8 mouse cellular contexts compared by ENCODE assay signal in the genomic region with DNA sequence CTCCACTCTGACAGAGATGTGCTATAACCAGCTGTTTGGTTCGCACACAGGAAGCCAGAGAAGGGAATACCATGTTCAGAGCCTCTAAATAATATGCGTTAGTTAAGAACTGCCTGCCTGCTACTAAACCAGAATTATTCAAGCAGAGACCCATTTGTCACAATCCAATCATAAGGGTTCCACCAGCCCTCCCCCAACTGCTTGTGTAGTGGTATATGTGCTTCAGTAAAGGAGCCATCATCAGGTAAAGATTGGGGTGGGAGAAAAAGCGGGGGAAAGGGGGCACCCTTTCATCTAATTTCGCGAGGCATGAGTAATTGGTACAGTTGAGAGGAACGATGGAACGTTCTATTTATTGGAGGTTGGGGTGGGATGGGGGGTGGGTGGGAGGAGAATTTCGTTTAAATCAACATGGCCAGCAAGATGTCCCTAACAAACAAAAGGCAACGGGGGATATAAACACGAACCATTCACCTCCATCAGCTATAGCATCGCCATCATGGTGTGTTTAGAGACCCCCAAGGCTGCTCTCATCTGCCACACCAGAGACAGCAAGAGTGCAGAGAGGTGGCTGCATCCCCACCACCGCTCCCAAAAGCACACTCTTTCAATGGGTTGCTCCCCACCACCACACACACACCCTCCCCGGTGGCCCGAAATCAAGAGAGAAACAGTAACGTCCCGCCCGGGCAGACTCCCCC. TPM values are rescaled to one million over a fixed set of nuclear protein-coding genes. Genes with fewer than 3 reads are reported as not detected.
DNase-seq lines count a peak whose midpoint lies in the region; TF ChIP-seq lines count a peak whose summit lies in the region.

No protein-coding gene starts in this region.

- WGBS in heart, adult 2 months = 5% methylated on average over 17 of the region's 17 CpGs
- WGBS in hindbrain, embryonic 10.5 days = 5% methylated on average over 17 of the region's 17 CpGs
- 5% methylated on average over 17 of the region's 17 CpGs for WGBS in midbrain, embryonic 10.5 days

- DNase-seq in heart, adult 2 months = no peak
- DNase-seq in heart, postnatal 36 days = no peak
- no peak for DNase-seq in testis, postnatal 10 days (ENCODE audit: low spot score)
- DNase-seq in hindbrain, embryonic 10.5 days (ENCODE audit: low spot score) = no peak
- no peak for DNase-seq in midbrain, embryonic 10.5 days (ENCODE audit: low spot score)
- DNase-seq in left cerebral cortex, adult 11 months (ENCODE audit: low spot score) = no peak
- no peak for DNase-seq in gastrocnemius, postnatal 10 days

- no peaks in the 10 kb centered on the region for H3K9me3 ChIP-seq in hindbrain, embryonic 10.5 days
- no peaks in the 10 kb centered on the region for H3K9me3 ChIP-seq in midbrain, embryonic 10.5 days (replicated peaks)

- no peak for TF ChIP-seq POLR2A in heart, adult 2 months (IDR thresholded peaks at IDR 0.05; ENCODE audit: insufficient read depth, low read depth, low read length)
- TF ChIP-seq POLR2A in testis, adult 2 months (IDR thresholded peaks at IDR 0.05; ENCODE audit: control insufficient read depth, low read depth, low read length) = no peak

- intact Hi-C loops in heart, adult 2 months (cut with DNase I) = loop anchor here (5.0 to 10.0 kb wide), 3 partner anchors 65 to 132 kb away; no protein-coding TSS in a partner anchor
- intact Hi-C loops in heart, postnatal 36 days (cut with DNase I) = loop anchor here (2.0 to 5.0 kb wide), 3 partner anchors 47 to 145 kb away; no protein-coding TSS in a partner anchor

- H3K27me3 ChIP-seq in heart, adult 2 months (ENCODE audit: control insufficient read depth, insufficient read depth, low read length) = no peaks in the 10 kb centered on the region
- H3K27me3 ChIP-seq in testis, adult 2 months (ENCODE audit: control insufficient read depth, insufficient read depth, low read length) = no peaks in the 10 kb centered on the region
- H3K27me3 ChIP-seq in hindbrain, embryonic 10.5 days (ENCODE audit: insufficient read depth, poor library complexity, severe bottlenecking) = peaks cover 11% of the 10 kb centered on the region
- H3K27me3 ChIP-seq in midbrain, embryonic 10.5 days (ENCODE audit: low read depth, poor library complexity, severe bottlenecking) = peaks cover 10% of the 10 kb centered on the region

- peak overlapping the region; percentile 95 for H3K9ac ChIP-seq in heart, adult 2 months (ENCODE audit: low read depth, low read length)

- peak overlapping the region; percentile 81 for H3K4me3 ChIP-seq in heart, adult 2 months
- peak overlapping the region; percentile 97 for H3K4me3 ChIP-seq in testis, adult 2 months (ENCODE audit: control insufficient read depth, low read depth, low read length)
- H3K4me3 ChIP-seq in hindbrain, embryonic 10.5 days = peak overlapping the region; percentile 90
- peak overlapping the region; percentile 99 for H3K4me3 ChIP-seq in midbrain, embryonic 10.5 days

- no peak for TF ChIP-seq CTCF in heart, adult 2 months (IDR thresholded peaks at IDR 0.05)
- TF ChIP-seq CTCF in testis, adult 2 months (IDR thresholded peaks at IDR 0.05; ENCODE audit: control insufficient read depth, insufficient read depth, insufficient replicate concordance, low read depth, low read length) = no peak

- peaks cover 9% of the 10 kb centered on the region for H3K36me3 ChIP-seq in heart, adult 2 months (ENCODE audit: control insufficient read depth, insufficient read depth, low read length)
- H3K36me3 ChIP-seq in testis, adult 2 months (ENCODE audit: control insufficient read depth, insufficient read depth, low read length) = no peaks in the 10 kb centered on the region
- H3K36me3 ChIP-seq in hindbrain, embryonic 10.5 days = no peaks in the 10 kb centered on the region
- H3K36me3 ChIP-seq in midbrain, embryonic 10.5 days = no peaks in the 10 kb centered on the region

- no peak for TF ChIP-seq EP300 in heart, adult 2 months (IDR thresholded peaks at IDR 0.05; ENCODE audit: insufficient read depth, low read depth, low read length)

- H3K79me2 ChIP-seq in heart, adult 2 months (replicated peaks; ENCODE audit: control insufficient read depth, insufficient read depth, low read length) = peaks cover 9% of the 10 kb centered on the region

- peaks cover 5% of the 10 kb centered on the region for H3K4me1 ChIP-seq in heart, adult 2 months (ENCODE audit: control insufficient read depth, insufficient read depth, low read length)
- peaks cover 8% of the 10 kb centered on the region; the same call in 1 of the 2 replicates for H3K4me1 ChIP-seq in testis, adult 2 months (ENCODE audit: control insufficient read depth, insufficient read depth, low read length)
- H3K4me1 ChIP-seq in hindbrain, embryonic 10.5 days (replicated peaks) = peaks cover 12% of the 10 kb centered on the region
- peaks cover 46% of the 10 kb centered on the region for H3K4me1 ChIP-seq in midbrain, embryonic 10.5 days

- peak overlapping the region; percentile 96 for H3K27ac ChIP-seq in heart, adult 2 months
- H3K27ac ChIP-seq in testis, adult 2 months (ENCODE audit: control insufficient read depth, insufficient read depth, low read depth, low read length) = peak overlapping the region; percentile 98
- H3K27ac ChIP-seq in hindbrain, embryonic 10.5 days = peak overlapping the region; percentile 96
- H3K27ac ChIP-seq in midbrain, embryonic 10.5 days (replicated peaks) = peak overlapping the region; percentile 96

RNA-seq across cellular contexts. Expression of gene Pias1, which starts 8.1 kb away (rescaled TPM):
- 10 to 100 TPM; 24.2 to 26.1 TPM for total RNA-seq in heart, adult 2 months (2021)
- 18.0 and 29.7 TPM in 2 replicates for polyA plus RNA-seq in heart, adult 2 months (2012; rRNA removed)
- 10 to 100 TPM; 22.6 to 29.4 TPM for total RNA-seq in heart, postnatal 36 days (2021)
- 215 and 280 TPM in 2 replicates for polyA plus RNA-seq in testis, adult 2 months (2012; rRNA removed)
- 56.7 and 57.4 TPM in 2 replicates for polyA plus RNA-seq in hindbrain, embryonic 10.5 days (2016; fragmentation: Nextera tagmentation; extraction: Ambion mirVana)
- polyA plus RNA-seq in midbrain, embryonic 10.5 days (2016; fragmentation: Nextera tagmentation; extraction: Ambion mirVana) = 56.8 and 63.6 TPM in 2 replicates
- total RNA-seq in gastrocnemius, postnatal 10 days (2021) = 10 to 100 TPM; 17.1 to 23.5 TPM
